Mouse (Mus musculus) megakaryocyte, embryonic 14.5 days (primary cell): ENCODE data around the gene Gm21060.

ENCODE experiments used
- FLI1 ChIP-seq: IDR thresholded peaks from 2 replicates; pipeline ENCODE4 v1.6.1; 2012; ENCODE audit warnings: low read length, inconsistent platforms, mixed read lengths
- GATA1 ChIP-seq: IDR thresholded peaks from 3 replicates; pipeline ENCODE4 v1.6.1; 2012; ENCODE audit warnings: mixed read lengths, low read length, inconsistent platforms, borderline replicate concordance

DNA sequence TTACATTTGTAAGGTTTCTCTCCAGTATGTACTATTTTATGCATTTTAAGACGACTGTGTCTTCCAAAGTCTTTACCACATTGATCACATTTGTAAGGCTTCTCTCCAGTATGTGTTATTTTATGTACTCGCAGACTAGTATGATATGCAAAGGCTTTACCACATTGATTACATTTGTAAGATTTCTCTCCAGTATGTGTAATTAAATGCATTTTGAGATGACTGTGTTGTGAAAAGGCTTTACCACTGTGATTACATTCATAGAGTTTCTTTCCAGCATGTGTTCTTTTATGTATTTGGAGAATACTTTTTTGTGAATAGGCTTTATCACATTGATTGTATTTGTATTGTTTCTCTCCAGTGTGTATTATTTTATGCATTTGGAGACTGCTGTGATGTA is at the start of gene Gm21060:
- TF ChIP-seq GATA1 (no peak), FLI1 (no peak)
